Mouse (Mus musculus): ENCODE data around the gene Mpp3. TPM values are rescaled to one million over a fixed set of nuclear protein-coding genes. Genes with fewer than 3 reads are reported as not detected.
A peak's percentile ranks its signal among the peaks of the same experiment; 100 is the strongest.

Mpp3 gene
- polyA plus RNA-seq, 1 experiment from 2014 or later = 10.2 TPM

- Histone ChIP-seq H3K9ac (no peak overlapping the region; the same call in 1 of the 2 replicates), H3K4me2 (replicated peaks) (peak overlapping the region; percentile 41; the same call in 1 of the 2 replicates), H3K4me1 (peaks cover 14% of the 10 kb centered on the region), H3K27ac (no peak overlapping the region), H3K4me3 (no peak overlapping the region), H3K27me3 (peaks cover 2% of the 10 kb centered on the region; the same call in 1 of the 2 replicates), H3K36me3 (no peaks in the 10 kb centered on the region), H3K9me3 (no peaks in the 10 kb centered on the region)
- ATAC-seq (ENCODE audit: low FRiP score, low read depth) = 0 out of 2 replicates have a peak, but pooled peaks have one; percentile 48
- WGBS = 36% methylated on average over 24 of the region's 24 CpGs
Observed at GRCm38 (mm10) chr11:101952541-101953341, 75.5 kb downstream of the Mpp3 start.

GRCm38 (mm10) chr11:101950021-101950420 lies 78.2 kb downstream of the Mpp3 start:
- Histone ChIP-seq H3K36me3 (no peaks in the 10 kb centered on the region), H3K9me3 (no peaks in the 10 kb centered on the region), H3K4me3 (no peak overlapping the region), H3K4me1 (peaks cover 17% of the 10 kb centered on the region), H3K27ac (no peak overlapping the region), H3K9ac (no peak overlapping the region), H3K4me2 (replicated peaks) (no peak overlapping the region), H3K27me3 (0 out of 2 replicates have a peak, but pooled peaks cover 2% of the 10 kb centered on the region)
- ATAC-seq (ENCODE audit: low FRiP score, low read depth) = no peak
- WGBS = 85% methylated on average over 5 of the region's 5 CpGs

Other genes with a start within 250 kb of the Mpp3 start
- gene Etv4, start 243.1 kb downstream of the Mpp3 start, polyA plus RNA-seq (2015; fragmentation: Nextera tagmentation; extraction: Ambion mirVana) = 15.6 and 17.9 TPM in 2 replicates
- gene Meox1, start 134.1 kb downstream of the Mpp3 start, polyA plus RNA-seq (2015; fragmentation: Nextera tagmentation; extraction: Ambion mirVana) = 17.1 and 20.8 TPM in 2 replicates
- 0.38 TPM in 2 replicates for gene Sost, start 61.4 kb downstream of the Mpp3 start, polyA plus RNA-seq (2015; fragmentation: Nextera tagmentation; extraction: Ambion mirVana)
- gene Cfap97d1, start 44.2 kb downstream of the Mpp3 start, polyA plus RNA-seq (2015; fragmentation: Nextera tagmentation; extraction: Ambion mirVana) = not detected in 2 replicates
- gene Dusp3, start 41.4 kb downstream of the Mpp3 start, polyA plus RNA-seq (2015; fragmentation: Nextera tagmentation; extraction: Ambion mirVana) = 18.6 and 19.4 TPM in 2 replicates
- 0.49 and 0.78 TPM in 2 replicates for gene Cd300lg, start 13.0 kb upstream of the Mpp3 start, polyA plus RNA-seq (2015; fragmentation: Nextera tagmentation; extraction: Ambion mirVana)
- gene Mpp2, start 60.1 kb upstream of the Mpp3 start, polyA plus RNA-seq (2015; fragmentation: Nextera tagmentation; extraction: Ambion mirVana) = 13.4 and 13.5 TPM in 2 replicates
- not detected in 2 replicates for gene Ppy, start 72.9 kb upstream of the Mpp3 start, polyA plus RNA-seq (2015; fragmentation: Nextera tagmentation; extraction: Ambion mirVana)
- not detected in 2 replicates for gene Pyy, start 79.4 kb upstream of the Mpp3 start, polyA plus RNA-seq (2015; fragmentation: Nextera tagmentation; extraction: Ambion mirVana)
- gene Nags, start 117.1 kb upstream of the Mpp3 start, polyA plus RNA-seq (2015; fragmentation: Nextera tagmentation; extraction: Ambion mirVana) = 0.14 TPM in 1 of 2 replicates, not detected in the other
- gene Tmem101, start 127.9 kb upstream of the Mpp3 start, polyA plus RNA-seq (2015; fragmentation: Nextera tagmentation; extraction: Ambion mirVana) = 44.7 and 46.1 TPM in 2 replicates
- 134 and 145 TPM in 2 replicates for gene Lsm12, start 156.8 kb upstream of the Mpp3 start, polyA plus RNA-seq (2015; fragmentation: Nextera tagmentation; extraction: Ambion mirVana)
- gene G6pc3, start 161.2 kb upstream of the Mpp3 start, polyA plus RNA-seq (2015; fragmentation: Nextera tagmentation; extraction: Ambion mirVana) = 35.6 and 36.1 TPM in 2 replicates
- 61.9 and 68.6 TPM in 2 replicates for gene Hdac5, start 201.7 kb upstream of the Mpp3 start, polyA plus RNA-seq (2015; fragmentation: Nextera tagmentation; extraction: Ambion mirVana)
- 15.8 and 16.1 TPM in 2 replicates for gene BC030867, start 220.4 kb upstream of the Mpp3 start, polyA plus RNA-seq (2015; fragmentation: Nextera tagmentation; extraction: Ambion mirVana)
- 0.22 TPM in 2 replicates for gene Asb16, start 240.3 kb upstream of the Mpp3 start, polyA plus RNA-seq (2015; fragmentation: Nextera tagmentation; extraction: Ambion mirVana)